Mouse (Mus musculus): ENCODE measurements around the gene Ociad1. TPM values are rescaled to one million over a fixed set of nuclear protein-coding genes. Genes with fewer than 3 reads are reported as not detected.
A peak's percentile ranks its signal among the peaks of the same experiment; 100 is the strongest.

Ociad1 gene
- total and polyA plus RNA-seq, 2 experiments = 50.3 to 68.1 TPM

DNA sequence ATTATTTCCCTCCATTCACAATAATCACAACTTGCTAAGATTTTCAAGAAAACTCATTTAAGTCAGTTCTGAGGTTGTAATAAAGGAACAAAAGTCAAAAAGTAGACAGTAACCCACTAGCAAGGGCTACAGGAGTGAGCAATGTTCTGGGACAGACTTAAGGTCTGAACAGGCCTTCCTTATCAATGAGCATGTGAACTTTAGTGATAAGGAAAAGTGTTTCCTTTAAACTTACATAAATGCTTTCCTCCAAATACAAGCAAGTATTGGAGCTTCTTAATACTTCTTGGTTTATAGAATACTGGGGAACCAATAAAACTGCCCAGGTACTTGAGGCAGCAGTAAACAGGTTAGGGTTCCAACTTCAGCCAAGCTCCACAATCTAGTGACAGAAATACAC, 39.8 kb upstream of the Ociad1 start:
- DNase-seq (ENCODE audit: extremely low read depth, low read depth, low spot score) = no peak
- Histone ChIP-seq H3K4me1 (ENCODE audit: control insufficient read depth, insufficient read depth, low read length) (0 out of 2 replicates have a peak, but pooled peaks cover 5% of the 10 kb centered on the region), H3K27ac (replicated peaks; ENCODE audit: insufficient read depth, low read depth, low read length) (no peak overlapping the region), H3K27me3 (ENCODE audit: control insufficient read depth, insufficient read depth, low read length) (no peaks in the 10 kb centered on the region), H3K36me3 (ENCODE audit: control insufficient read depth, insufficient read depth, low read length) (no peaks in the 10 kb centered on the region), H3K9ac (ENCODE audit: low read depth, low read length) (no peak overlapping the region), H3K79me2 (ENCODE audit: control insufficient read depth, insufficient read depth, low read length) (peaks cover 26% of the 10 kb centered on the region), H3K4me3 (ENCODE audit: insufficient read depth, low read depth, low read length) (no peak overlapping the region)
- no peak for TF ChIP-seq CTCF (IDR thresholded peaks at IDR 0.05; ENCODE audit: low read depth, low read length)
- no peak for TF ChIP-seq POLR2A (IDR thresholded peaks at IDR 0.05; ENCODE audit: extremely low read depth, insufficient read depth, low read length)

- TF ChIP-seq CTCF (IDR thresholded peaks at IDR 0.05; ENCODE audit: low read depth, low read length) (no peak), POLR2A (IDR thresholded peaks at IDR 0.05; ENCODE audit: extremely low read depth, insufficient read depth, low read length) (no peak)
- H3K36me3 ChIP-seq (ENCODE audit: control insufficient read depth, insufficient read depth, low read length) = no peaks in the 10 kb centered on the region
- peak overlapping the region; percentile 41; the same call in 1 of the 2 replicates for H3K9ac ChIP-seq (ENCODE audit: low read depth, low read length)
- WGBS = 50% methylated on average over 5 of the region's 5 CpGs
- no peaks in the 10 kb centered on the region for H3K27me3 ChIP-seq (ENCODE audit: control insufficient read depth, insufficient read depth, low read length)
- H3K4me3 ChIP-seq (ENCODE audit: insufficient read depth, low read depth, low read length) = no peak overlapping the region; the same call in 1 of the 2 replicates
- 0 out of 2 replicates have a peak, but pooled peaks cover 5% of the 10 kb centered on the region for H3K4me1 ChIP-seq (ENCODE audit: control insufficient read depth, insufficient read depth, low read length)
- DNase-seq (ENCODE audit: extremely low read depth, low read depth, low spot score) = peak; percentile 38
- peaks cover 14% of the 10 kb centered on the region for H3K79me2 ChIP-seq (ENCODE audit: control insufficient read depth, insufficient read depth, low read length)
- H3K27ac ChIP-seq (replicated peaks; ENCODE audit: insufficient read depth, low read depth, low read length) = no peak overlapping the region
These were observed 37.9 kb upstream of the Ociad1 start for GRCm38 (mm10) chr5:73254660-73255059.

- TF ChIP-seq CTCF (IDR thresholded peaks at IDR 0.05; ENCODE audit: low read depth, low read length) = no peak
- TF ChIP-seq POLR2A (IDR thresholded peaks at IDR 0.05; ENCODE audit: extremely low read depth, insufficient read depth, low read length) = no peak
- WGBS = 1% methylated on average over 123 of the region's 129 CpGs
- peak; percentile 30 for DNase-seq (ENCODE audit: extremely low read depth, low read depth, low spot score)
- no peaks in the 10 kb centered on the region for H3K36me3 ChIP-seq (ENCODE audit: control insufficient read depth, insufficient read depth, low read length)
- H3K4me1 ChIP-seq (ENCODE audit: control insufficient read depth, insufficient read depth, low read length) = 0 out of 2 replicates have a peak, but pooled peaks cover 5% of the 10 kb centered on the region
- H3K27ac ChIP-seq (replicated peaks; ENCODE audit: insufficient read depth, low read depth, low read length) = peak overlapping the region; percentile 62
- peak overlapping the region; percentile 98 for H3K9ac ChIP-seq (ENCODE audit: low read depth, low read length)
- H3K79me2 ChIP-seq (ENCODE audit: control insufficient read depth, insufficient read depth, low read length) = peaks cover 10% of the 10 kb centered on the region; the same call in 1 of the 2 replicates
- H3K27me3 ChIP-seq (ENCODE audit: control insufficient read depth, insufficient read depth, low read length) = no peaks in the 10 kb centered on the region
- H3K4me3 ChIP-seq (ENCODE audit: insufficient read depth, low read depth, low read length) = peak overlapping the region; percentile 84
These were observed 37.0 kb upstream of the Ociad1 start for GRCm38 (mm10) chr5:73255321-73256251.

DNA sequence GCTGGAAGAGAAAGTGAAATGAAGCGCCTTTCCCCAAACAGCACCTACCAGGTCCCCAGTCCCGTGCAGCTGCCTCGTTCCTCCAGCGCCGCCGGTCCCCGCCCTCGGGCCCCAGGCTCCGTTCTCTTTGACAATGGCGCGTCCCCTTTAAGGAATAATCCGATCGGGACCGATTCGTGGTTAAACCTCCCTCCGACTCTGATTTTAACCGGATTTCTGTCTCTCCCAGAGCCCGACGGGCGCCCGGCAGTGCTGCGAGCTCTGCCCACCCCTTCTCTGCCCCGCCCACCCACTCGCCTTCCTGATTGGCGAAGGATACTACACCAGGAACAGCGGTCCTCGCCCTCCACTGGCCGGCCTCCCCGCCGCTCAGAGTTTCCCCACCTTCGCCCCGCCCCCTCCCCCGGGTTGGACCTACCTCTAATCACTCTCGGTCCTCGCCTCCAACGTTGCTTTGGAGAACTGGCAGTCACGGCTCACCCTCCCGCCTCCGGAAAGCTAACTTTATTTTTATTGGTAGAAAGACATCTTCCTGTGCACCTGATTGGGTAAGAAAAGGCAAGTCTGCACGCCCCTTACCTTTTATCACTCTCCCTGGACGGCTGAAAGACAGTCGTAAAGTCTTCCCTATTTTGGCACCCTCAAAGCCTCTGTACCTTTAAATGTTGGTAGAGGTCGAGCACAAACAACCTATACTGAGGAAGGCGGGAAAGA, 36.1 kb upstream of the Ociad1 start, which contains the start of gene Fryl:
TSS of gene Fryl (minus strand) at position 268 of the 714 bp plus-strand sequence.
- H3K9ac ChIP-seq (ENCODE audit: low read depth, low read length) = peak within 1 kb of the TSS; percentile 98
- H3K4me3 ChIP-seq (ENCODE audit: insufficient read depth, low read depth, low read length) = peak within 1 kb of the TSS; percentile 84
- WGBS = under 1% methylated on average over 42 of the region's 44 CpGs
- DNase-seq (ENCODE audit: extremely low read depth, low read depth, low spot score) = peak; percentile 96
- H3K36me3 ChIP-seq (ENCODE audit: control insufficient read depth, insufficient read depth, low read length) = no peaks in the 10 kb centered on the region
- H3K27ac ChIP-seq (replicated peaks; ENCODE audit: insufficient read depth, low read depth, low read length) = peak within 1 kb of the TSS; percentile 62
- no peak for TF ChIP-seq CTCF (IDR thresholded peaks at IDR 0.05; ENCODE audit: low read depth, low read length)
- TF ChIP-seq POLR2A (IDR thresholded peaks at IDR 0.05; ENCODE audit: extremely low read depth, insufficient read depth, low read length) = no peak
- no peaks in the 10 kb centered on the region for H3K27me3 ChIP-seq (ENCODE audit: control insufficient read depth, insufficient read depth, low read length)
- 0 out of 2 replicates have a peak, but pooled peaks cover 5% of the 10 kb centered on the region for H3K4me1 ChIP-seq (ENCODE audit: control insufficient read depth, insufficient read depth, low read length)
- H3K79me2 ChIP-seq (ENCODE audit: control insufficient read depth, insufficient read depth, low read length) = peaks cover 7% of the 10 kb centered on the region; the same call in 1 of the 2 replicates

DNA sequence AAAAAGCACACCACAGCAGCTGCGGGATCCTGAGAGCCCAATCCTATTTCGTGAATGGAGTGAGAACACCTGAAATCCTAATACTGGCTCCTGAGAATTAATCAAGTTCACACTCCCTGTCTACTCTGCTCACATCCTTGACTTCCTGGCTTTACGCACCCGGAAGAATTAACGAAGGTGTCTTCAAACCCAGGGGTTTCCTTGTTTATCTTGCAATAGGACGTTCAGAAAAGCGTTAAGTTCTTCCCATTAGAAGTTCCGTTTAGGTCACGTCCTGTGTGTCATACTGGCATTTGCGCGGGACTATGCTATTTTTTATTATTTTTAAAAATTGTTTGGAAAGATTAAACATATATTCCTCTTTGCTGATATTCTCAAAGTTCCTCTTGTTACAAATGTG, 35.5 kb upstream of the Ociad1 start:
- Histone ChIP-seq H3K79me2 (ENCODE audit: control insufficient read depth, insufficient read depth, low read length) (peaks cover 4% of the 10 kb centered on the region; the same call in 1 of the 2 replicates), H3K27me3 (ENCODE audit: control insufficient read depth, insufficient read depth, low read length) (no peaks in the 10 kb centered on the region), H3K4me3 (ENCODE audit: insufficient read depth, low read depth, low read length) (peak overlapping the region; percentile 70), H3K36me3 (ENCODE audit: control insufficient read depth, insufficient read depth, low read length) (no peaks in the 10 kb centered on the region), H3K27ac (replicated peaks; ENCODE audit: insufficient read depth, low read depth, low read length) (peak overlapping the region; percentile 49), H3K4me1 (ENCODE audit: control insufficient read depth, insufficient read depth, low read length) (0 out of 2 replicates have a peak, but pooled peaks cover 5% of the 10 kb centered on the region), H3K9ac (ENCODE audit: low read depth, low read length) (peak overlapping the region; percentile 66)
- WGBS = 0% methylated on average over 11 of the region's 11 CpGs
- DNase-seq (ENCODE audit: extremely low read depth, low read depth, low spot score) = no peak
- no peak for TF ChIP-seq CTCF (IDR thresholded peaks at IDR 0.05; ENCODE audit: low read depth, low read length)
- no peak for TF ChIP-seq POLR2A (IDR thresholded peaks at IDR 0.05; ENCODE audit: extremely low read depth, insufficient read depth, low read length)

Data from liver, adult 2 months (tissue).